Mouse (Mus musculus): ENCODE data around the gene Gapdhs. TPM values are rescaled to one million over a fixed set of nuclear protein-coding genes. Genes with fewer than 3 reads are reported as not detected.
"Not testable (repeated sequence)": the region's sequence is repeated elsewhere in the genome, so short reads cannot be mapped to it uniquely, and the experiment has no call there.

Gene Gapdhs
- 0.36 and 0.59 TPM in 2 replicates for polyA plus RNA-seq (2016; fragmentation: Nextera tagmentation; extraction: Ambion mirVana)

- not testable (repeated sequence) for H3K27me3 ChIP-seq (replicated peaks; ENCODE audit: low read depth, poor library complexity, severe bottlenecking); H3K9me3 ChIP-seq; H3K4me1 ChIP-seq; DNase-seq (ENCODE audit: low spot score); H3K4me3 ChIP-seq; H3K27ac ChIP-seq (replicated peaks)
- 84% methylated on average over 3 of the region's 4 CpGs for WGBS
- H3K36me3 ChIP-seq (replicated peaks), result peaks cover 23% of the 10 kb centered on the region
These were observed at the start of gene Gapdhs for GRCm38 (mm10) chr7:30743617-30744016. Gene Gapdhs, minus strand, starts transcription at chr7:30743681.

GRCm38 (mm10) chr7:30791921-30792320, 48.4 kb upstream of the Gapdhs start:
- Histone ChIP-seq H3K4me3 (no peak overlapping the region), H3K27ac (replicated peaks) (no peak overlapping the region), H3K9me3 (no peaks in the 10 kb centered on the region), H3K4me1 (no peaks in the 10 kb centered on the region), H3K27me3 (replicated peaks; ENCODE audit: low read depth, poor library complexity, severe bottlenecking) (peaks cover 17% of the 10 kb centered on the region), H3K36me3 (replicated peaks) (no peaks in the 10 kb centered on the region)
- DNase-seq (ENCODE audit: low spot score), result peak; percentile 15
- WGBS, result 28% methylated on average over 9 of the region's 9 CpGs

DNA sequence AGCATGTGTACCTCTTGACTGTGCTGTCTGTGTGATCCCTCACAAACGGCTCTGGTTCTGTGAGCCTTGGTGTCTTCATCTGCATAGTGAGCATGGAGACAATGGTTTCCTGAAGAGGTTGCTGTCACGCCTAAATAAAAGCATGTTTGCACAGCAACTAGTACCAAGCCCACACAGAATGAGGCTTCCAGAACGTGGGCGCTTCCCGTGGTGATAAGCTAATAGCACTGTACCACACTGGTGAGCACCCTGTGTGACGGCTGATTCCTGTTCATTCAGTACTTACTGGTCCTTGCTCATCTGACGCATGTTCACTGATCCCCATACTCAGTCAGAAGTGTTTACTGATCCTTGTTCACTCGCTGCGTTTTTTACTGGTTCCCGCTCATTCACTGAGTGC, 46.7 kb upstream of the Gapdhs start:
- H3K4me3 ChIP-seq, result no peak overlapping the region
- DNase-seq (ENCODE audit: low spot score), result no peak
- 80% methylated on average over 10 of the region's 10 CpGs for whole genome bisulfite sequencing

GRCm38 (mm10) chr7:30787377-30788022, 44.0 kb upstream of the Gapdhs start, which contains the start of gene Krtdap:
Gene Krtdap, plus strand, starts transcription at chr7:30787896.
- Histone ChIP-seq H3K36me3 (replicated peaks) (no peaks in the 10 kb centered on the region), H3K27me3 (replicated peaks; ENCODE audit: low read depth, poor library complexity, severe bottlenecking) (peaks cover 21% of the 10 kb centered on the region), H3K27ac (replicated peaks) (no peak within 1 kb of the TSS), H3K4me1 (peaks cover 7% of the 10 kb centered on the region; the same call in 1 of the 2 replicates), H3K9me3 (no peaks in the 10 kb centered on the region), H3K4me3 (no peak within 1 kb of the TSS)
- WGBS, result 52% methylated on average over 15 of the region's 15 CpGs
- DNase-seq (ENCODE audit: low spot score), result no peak

More for the DNA sequence above, 46.7 kb upstream of the Gapdhs start:
- Histone ChIP-seq H3K4me1 (peaks cover 6% of the 10 kb centered on the region; the same call in 1 of the 2 replicates), H3K36me3 (replicated peaks) (no peaks in the 10 kb centered on the region), H3K27me3 (replicated peaks; ENCODE audit: low read depth, poor library complexity, severe bottlenecking) (peaks cover 21% of the 10 kb centered on the region), H3K9me3 (no peaks in the 10 kb centered on the region), H3K27ac (replicated peaks) (no peak overlapping the region)

DNA sequence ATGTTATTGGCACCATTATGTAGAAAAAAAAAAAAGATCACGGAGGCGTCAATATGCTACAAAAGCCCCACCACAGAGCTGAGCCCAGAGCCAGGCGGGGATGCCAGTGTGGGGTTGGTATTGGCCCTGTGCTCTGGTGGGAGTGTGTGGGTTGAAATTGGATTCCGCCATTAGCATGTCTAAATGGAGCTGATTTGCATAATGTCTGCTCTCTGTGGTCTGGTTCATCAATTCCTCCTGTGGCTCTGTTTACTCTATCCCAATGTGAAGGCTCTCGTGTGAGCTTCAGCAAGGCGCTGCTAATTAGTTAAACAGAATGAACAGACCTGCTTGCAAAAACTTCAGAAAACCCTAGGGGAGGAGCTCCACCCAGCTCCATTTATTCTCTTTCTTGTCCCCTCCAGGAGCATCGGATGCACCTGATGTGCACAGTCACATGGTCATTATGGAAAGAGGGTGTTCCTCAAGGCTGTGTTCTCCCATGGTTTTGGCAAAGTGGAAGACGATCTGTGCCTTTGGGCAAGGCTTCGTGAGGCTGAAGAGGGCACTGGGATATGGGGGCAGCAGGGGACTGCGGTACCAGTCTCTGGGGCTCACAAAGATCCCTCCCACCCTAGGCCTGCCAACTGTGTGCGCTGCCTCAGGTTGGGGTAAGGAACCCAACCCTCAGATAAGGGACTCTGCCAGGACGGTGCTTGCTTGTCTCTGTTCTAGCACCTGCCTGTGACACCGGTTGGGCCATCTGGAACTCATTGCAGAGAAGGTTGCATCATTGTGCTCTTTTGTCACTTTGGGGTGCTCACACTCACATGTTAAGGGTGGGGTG, 42.5 kb upstream of the Gapdhs start:
- DNase-seq (ENCODE audit: low spot score), result no peak
- no peak overlapping the region for H3K27ac ChIP-seq (replicated peaks)
- no peaks in the 10 kb centered on the region for H3K9me3 ChIP-seq
- H3K27me3 ChIP-seq (replicated peaks; ENCODE audit: low read depth, poor library complexity, severe bottlenecking), result peaks cover 21% of the 10 kb centered on the region
- WGBS, result 72% methylated on average over 13 of the region's 13 CpGs
- no peaks in the 10 kb centered on the region for H3K36me3 ChIP-seq (replicated peaks)
- H3K4me3 ChIP-seq, result no peak overlapping the region
- H3K4me1 ChIP-seq, result peaks cover 7% of the 10 kb centered on the region; the same call in 1 of the 2 replicates

GRCm38 (mm10) chr7:30785154-30785553, 41.7 kb upstream of the Gapdhs start:
- Histone ChIP-seq H3K27me3 (replicated peaks; ENCODE audit: low read depth, poor library complexity, severe bottlenecking) (peaks cover 21% of the 10 kb centered on the region), H3K9me3 (no peaks in the 10 kb centered on the region), H3K4me1 (peaks cover 7% of the 10 kb centered on the region; the same call in 1 of the 2 replicates), H3K36me3 (replicated peaks) (no peaks in the 10 kb centered on the region), H3K27ac (replicated peaks) (no peak overlapping the region), H3K4me3 (no peak overlapping the region)
- 68% methylated on average over 1 of the region's 1 CpGs for WGBS
- no peak for DNase-seq (ENCODE audit: low spot score)

- Histone ChIP-seq H3K9me3 (no peaks in the 10 kb centered on the region), H3K4me3 (no peak overlapping the region), H3K4me1 (peaks cover 7% of the 10 kb centered on the region; the same call in 1 of the 2 replicates), H3K27ac (replicated peaks) (no peak overlapping the region), H3K36me3 (replicated peaks) (no peaks in the 10 kb centered on the region), H3K27me3 (replicated peaks; ENCODE audit: low read depth, poor library complexity, severe bottlenecking) (peaks cover 12% of the 10 kb centered on the region; the same call in 1 of the 2 replicates)
- DNase-seq (ENCODE audit: low spot score), result no peak
- WGBS, result 71% methylated on average over 3 of the region's 3 CpGs
These were observed 39.2 kb upstream of the Gapdhs start for GRCm38 (mm10) chr7:30782658-30783057.

GRCm38 (mm10) chr7:30781792-30782191, 38.3 kb upstream of the Gapdhs start:
- WGBS, result 75% methylated on average over 4 of the region's 4 CpGs
- H3K4me3 ChIP-seq, result no peak overlapping the region
- no peak for DNase-seq (ENCODE audit: low spot score)

GRCm38 (mm10) chr7:30777911-30778310, 34.4 kb upstream of the Gapdhs start:
- DNase-seq (ENCODE audit: low spot score), result no peak
- Histone ChIP-seq H3K36me3 (replicated peaks) (no peaks in the 10 kb centered on the region), H3K27me3 (replicated peaks; ENCODE audit: low read depth, poor library complexity, severe bottlenecking) (no peaks in the 10 kb centered on the region), H3K27ac (replicated peaks) (no peak overlapping the region), H3K9me3 (no peaks in the 10 kb centered on the region), H3K4me1 (no peaks in the 10 kb centered on the region), H3K4me3 (no peak overlapping the region)
- 84% methylated on average over 1 of the region's 1 CpGs for WGBS

More at GRCm38 (mm10) chr7:30781792-30782191, 38.3 kb upstream of the Gapdhs start:
- Histone ChIP-seq H3K36me3 (replicated peaks) (no peaks in the 10 kb centered on the region), H3K27me3 (replicated peaks; ENCODE audit: low read depth, poor library complexity, severe bottlenecking) (peaks cover 3% of the 10 kb centered on the region; the same call in 1 of the 2 replicates), H3K9me3 (no peaks in the 10 kb centered on the region), H3K4me1 (peaks cover 7% of the 10 kb centered on the region; the same call in 1 of the 2 replicates), H3K27ac (replicated peaks) (no peak overlapping the region)

DNA sequence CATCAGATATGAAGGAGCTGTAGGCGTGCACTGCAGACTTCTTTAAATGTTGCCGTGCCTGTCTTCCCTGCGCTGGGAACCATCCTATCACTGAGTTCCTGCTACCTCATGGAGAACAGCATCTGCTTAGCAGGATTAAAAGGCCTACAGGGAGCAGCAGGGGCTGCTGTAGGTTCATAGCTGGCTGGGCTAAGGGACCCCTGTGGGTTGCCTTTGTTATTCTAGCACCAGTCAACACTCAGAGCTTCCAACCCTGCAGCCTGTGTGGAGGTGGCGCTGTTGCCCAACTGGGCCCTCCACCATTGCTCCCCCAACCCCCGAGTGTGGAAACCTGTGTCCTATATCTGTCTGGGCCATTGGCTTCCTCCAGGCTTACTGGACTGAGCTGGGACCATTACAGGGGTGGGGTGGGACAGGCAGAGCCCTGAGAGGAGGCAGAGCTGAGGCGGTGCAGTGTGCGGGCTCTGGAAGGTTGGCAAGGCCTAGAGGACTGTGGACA, 33.6 kb upstream of the Gapdhs start:
- DNase-seq (ENCODE audit: low spot score), result no peak
- Histone ChIP-seq H3K36me3 (replicated peaks) (no peaks in the 10 kb centered on the region), H3K4me3 (no peak overlapping the region), H3K27me3 (replicated peaks; ENCODE audit: low read depth, poor library complexity, severe bottlenecking) (no peaks in the 10 kb centered on the region), H3K9me3 (no peaks in the 10 kb centered on the region), H3K4me1 (no peaks in the 10 kb centered on the region), H3K27ac (replicated peaks) (no peak overlapping the region)
- WGBS, result 47% methylated on average over 7 of the region's 7 CpGs

- DNase-seq (ENCODE audit: low spot score), result no peak
- no peaks in the 10 kb centered on the region for H3K36me3 ChIP-seq (replicated peaks)
- no peaks in the 10 kb centered on the region for H3K27me3 ChIP-seq (replicated peaks; ENCODE audit: low read depth, poor library complexity, severe bottlenecking)
- H3K27ac ChIP-seq (replicated peaks), result no peak overlapping the region
- no peaks in the 10 kb centered on the region for H3K9me3 ChIP-seq
- WGBS, result 91% methylated on average over 9 of the region's 9 CpGs
- H3K4me1 ChIP-seq, result no peaks in the 10 kb centered on the region
- no peak overlapping the region for H3K4me3 ChIP-seq
These were observed 32.6 kb upstream of the Gapdhs start for GRCm38 (mm10) chr7:30776104-30776503.

DNA sequence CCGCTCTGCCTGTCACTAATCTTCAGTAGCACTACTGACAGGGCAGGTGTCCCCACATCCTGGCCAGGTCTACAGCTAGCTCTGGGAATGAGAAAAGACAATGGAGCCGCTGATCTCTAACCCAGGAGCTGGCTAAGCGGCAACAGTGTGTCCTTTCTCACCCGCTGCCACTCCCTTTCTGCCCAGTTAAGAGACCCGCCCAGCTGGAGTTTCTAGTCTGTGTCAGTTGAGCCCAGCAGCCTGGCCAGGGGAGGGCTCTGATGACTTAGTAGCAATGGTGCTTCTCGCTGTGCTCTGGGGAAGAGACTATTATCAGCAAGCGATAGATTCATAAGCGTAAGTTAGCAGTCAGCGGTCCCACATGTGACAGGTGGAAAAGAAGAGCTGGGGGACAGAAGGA, 25.8 kb upstream of the Gapdhs start:
- WGBS, result 31% methylated on average over 9 of the region's 9 CpGs
- H3K9me3 ChIP-seq, result no peaks in the 10 kb centered on the region
- H3K36me3 ChIP-seq (replicated peaks), result no peaks in the 10 kb centered on the region
- peaks cover 8% of the 10 kb centered on the region; the same call in 1 of the 2 replicates for H3K4me1 ChIP-seq
- DNase-seq (ENCODE audit: low spot score), result no peak
- H3K4me3 ChIP-seq, result no peak overlapping the region
- no peak overlapping the region for H3K27ac ChIP-seq (replicated peaks)
- peaks cover 11% of the 10 kb centered on the region; the same call in 1 of the 2 replicates for H3K27me3 ChIP-seq (replicated peaks; ENCODE audit: low read depth, poor library complexity, severe bottlenecking)
